Mouse (Mus musculus) lung, embryonic 14.5 days (tissue): ENCODE measurements at regions not wholly inside any gene's neighbourhood (a gene's known extent, or its start where the extent isn't known, plus 50 kb on each side); places are given as distances from the start of the nearest gene placed in this dataset.

Experiments used
- ATAC-seq: fragments of 200-750 bp; cut with Nextera tagmentation; 2 replicates; pipeline ENCODE4 v1.8.0; 2017; ENCODE audit warnings: mild to moderate bottlenecking, moderate TSS enrichment, moderate library complexity; ENCODE audit not compliant: insufficient read depth
- DNase-seq: peaks from one replicate; pipeline ENCODE4 v3.0.0-alpha.2; 2015
- H3K27ac ChIP-seq: fragments of 300-500 bp; sonication (generic); 2 replicates; pipeline ENCODE4 v1.5.1; 2014; ENCODE audit warnings: low read depth, mild to moderate bottlenecking, moderate library complexity
- H3K27me3 ChIP-seq: fragments of 300-500 bp; sonication (generic); 2 replicates; pipeline ENCODE4 v1.6.1; 2014; ENCODE audit warnings: low read length, control low read depth; ENCODE audit not compliant: insufficient read depth
- H3K36me3 ChIP-seq: fragments of 300-500 bp; sonication (generic); 2 replicates; pipeline ENCODE4 v1.6.1; 2014; ENCODE audit warnings: control low read depth; ENCODE audit not compliant: insufficient read depth
- H3K4me1 ChIP-seq: fragments of 300-500 bp; sonication (generic); 2 replicates; pipeline ENCODE4 v1.6.1; 2014; ENCODE audit warnings: antibody characterized with exemption, control low read depth; ENCODE audit not compliant: insufficient read depth
- H3K4me2 ChIP-seq: fragments of 300-500 bp; sonication (generic); 2 replicates; pipeline ENCODE4 v1.6.1; 2014; ENCODE audit warnings: mild to moderate bottlenecking
- H3K4me3 ChIP-seq: fragments of 300-500 bp; sonication (generic); 2 replicates; pipeline ENCODE4 v1.5.1; 2014; ENCODE audit warnings: low read depth, low read length
- H3K9ac ChIP-seq: fragments of 300-500 bp; sonication (generic); 2 replicates; pipeline ENCODE4 v1.6.1; 2014
- H3K9me3 ChIP-seq: fragments of 300-500 bp; sonication (generic); 2 replicates; pipeline ENCODE4 v1.6.1; 2016; ENCODE audit warnings: low read depth, low read length, control low read depth
- CTCF ChIP-seq: IDR thresholded peaks from 2 replicates; pipeline ENCODE4 v1.5.1; 2016; ENCODE audit warnings: antibody characterized with exemption, low read depth
- WGBS: fragments of 180-500 bp; shearing (Covaris S2); extraction: QIAGEN DNeasy Blood & Tissue Kit; methylation state at CpG from one replicate; pipeline ENCODE4 v1.1.7; 2014; 5-methylcytosine and 5-hydroxymethylcytosine counted together

DNA sequence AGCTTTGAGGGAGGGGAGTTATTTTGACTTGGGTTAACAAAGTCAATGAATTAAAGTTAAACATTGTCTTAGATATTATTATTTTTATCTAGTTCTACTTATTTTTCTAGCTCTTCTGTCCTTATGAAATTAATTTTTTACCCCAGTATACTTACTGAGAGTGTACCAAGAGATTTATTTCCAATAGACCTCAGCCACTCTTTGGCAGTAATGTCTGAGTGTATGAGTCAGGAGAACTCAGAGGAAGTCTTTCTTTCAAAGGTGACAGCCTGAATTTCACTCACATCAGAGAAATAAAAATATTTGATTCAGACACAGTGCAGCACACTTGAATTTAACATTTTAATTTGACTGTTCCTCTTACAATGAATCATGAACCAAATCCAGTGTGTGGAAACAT, 227.4 kb upstream of the Fam49a start:
- no peak for TF ChIP-seq CTCF
- Histone ChIP-seq H3K4me2 (no peak overlapping the region), H3K36me3 (no peaks in the 10 kb centered on the region), H3K27ac (no peak overlapping the region), H3K9ac (no peak overlapping the region), H3K4me1 (no peaks in the 10 kb centered on the region), H3K4me3 (no peak overlapping the region), H3K9me3 (no peaks in the 10 kb centered on the region), H3K27me3 (no peaks in the 10 kb centered on the region)
- DNase-seq: no peak
- no peak for ATAC-seq

DNA sequence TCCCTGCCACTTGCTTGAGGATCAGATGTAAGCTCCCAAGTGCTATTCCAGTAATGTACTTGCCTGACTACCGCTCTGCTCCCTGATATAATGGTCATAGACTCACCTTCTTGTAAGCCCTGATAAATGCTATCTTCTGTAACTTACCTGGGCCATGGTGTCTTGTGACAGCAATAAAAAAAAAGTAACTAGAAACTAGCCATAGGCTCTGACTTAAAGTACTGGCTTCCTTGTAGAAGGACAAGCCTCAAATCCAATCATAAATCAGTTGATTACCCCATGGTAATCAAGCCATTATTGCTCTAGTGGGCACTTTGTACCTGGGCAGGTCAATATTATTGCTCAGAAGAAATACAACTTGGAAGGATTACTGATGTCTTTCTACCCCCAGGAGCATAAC, 222.7 kb upstream of the Fam49a start:
- no peak overlapping the region for H3K4me2 ChIP-seq
- 82% methylated on average over 1 of the region's 1 CpGs for WGBS
- H3K9me3 ChIP-seq: no peaks in the 10 kb centered on the region
- ATAC-seq: no peak
- no peak for TF ChIP-seq CTCF
- no peaks in the 10 kb centered on the region for H3K4me1 ChIP-seq
- H3K27me3 ChIP-seq: no peaks in the 10 kb centered on the region
- H3K36me3 ChIP-seq: no peaks in the 10 kb centered on the region
- H3K4me3 ChIP-seq: no peak overlapping the region
- no peak for DNase-seq
- H3K27ac ChIP-seq: no peak overlapping the region
- no peak overlapping the region for H3K9ac ChIP-seq

DNA sequence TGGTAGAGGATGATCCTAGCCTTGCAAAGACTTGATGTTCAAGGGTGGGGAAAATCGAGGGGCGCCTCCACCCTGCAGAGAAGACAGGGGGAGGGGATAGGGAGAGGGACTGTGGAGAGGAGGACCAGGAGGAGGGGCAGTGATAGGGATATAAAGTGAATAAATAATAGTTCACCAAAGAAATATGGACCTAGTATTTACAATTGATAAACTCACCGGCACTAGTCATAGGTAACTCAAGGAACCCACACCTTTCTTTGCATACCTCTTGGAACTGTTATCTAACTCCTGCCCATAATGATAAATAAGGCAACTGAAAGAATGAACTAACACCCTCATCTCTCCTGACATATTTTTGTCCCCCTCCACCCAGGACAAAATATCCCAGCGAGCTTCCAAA, 199.7 kb upstream of the Fam49a start:
- Histone ChIP-seq H3K9me3 (no peaks in the 10 kb centered on the region), H3K4me3 (no peak overlapping the region), H3K36me3 (no peaks in the 10 kb centered on the region), H3K27me3 (no peaks in the 10 kb centered on the region), H3K4me2 (no peak overlapping the region), H3K9ac (no peak overlapping the region), H3K4me1 (no peaks in the 10 kb centered on the region), H3K27ac (no peak overlapping the region)
- ATAC-seq (no peak), DNase-seq (no peak)
- TF ChIP-seq CTCF: no peak
- WGBS: 60% methylated on average over 4 of the region's 4 CpGs

GRCm38 (mm10) chr12:12063910-12064309, 198.0 kb upstream of the Fam49a start:
- H3K4me2 ChIP-seq: no peak overlapping the region
- DNase-seq: no peak
- H3K9ac ChIP-seq: no peak overlapping the region
- H3K4me3 ChIP-seq: no peak overlapping the region
- H3K27ac ChIP-seq: no peak overlapping the region
- no peak for ATAC-seq
- no peak for TF ChIP-seq CTCF
- 62% methylated on average over 1 of the region's 1 CpGs for whole genome bisulfite sequencing
- H3K4me1 ChIP-seq: no peaks in the 10 kb centered on the region
- H3K9me3 ChIP-seq: no peaks in the 10 kb centered on the region
- H3K27me3 ChIP-seq: no peaks in the 10 kb centered on the region
- no peaks in the 10 kb centered on the region for H3K36me3 ChIP-seq

- TF ChIP-seq CTCF: no peak
- H3K4me1 ChIP-seq: no peaks in the 10 kb centered on the region
- H3K4me3 ChIP-seq: no peak overlapping the region
- no peaks in the 10 kb centered on the region for H3K27me3 ChIP-seq
- no peak for ATAC-seq
- no peak overlapping the region for H3K4me2 ChIP-seq
- H3K27ac ChIP-seq: no peak overlapping the region
- H3K9ac ChIP-seq: no peak overlapping the region
- no peak for DNase-seq
- 80% methylated on average over 4 of the region's 4 CpGs for WGBS
- H3K9me3 ChIP-seq: no peaks in the 10 kb centered on the region
- no peaks in the 10 kb centered on the region for H3K36me3 ChIP-seq
Measured at GRCm38 (mm10) chr12:12064395-12064794, 197.5 kb upstream of the Fam49a start.

DNA sequence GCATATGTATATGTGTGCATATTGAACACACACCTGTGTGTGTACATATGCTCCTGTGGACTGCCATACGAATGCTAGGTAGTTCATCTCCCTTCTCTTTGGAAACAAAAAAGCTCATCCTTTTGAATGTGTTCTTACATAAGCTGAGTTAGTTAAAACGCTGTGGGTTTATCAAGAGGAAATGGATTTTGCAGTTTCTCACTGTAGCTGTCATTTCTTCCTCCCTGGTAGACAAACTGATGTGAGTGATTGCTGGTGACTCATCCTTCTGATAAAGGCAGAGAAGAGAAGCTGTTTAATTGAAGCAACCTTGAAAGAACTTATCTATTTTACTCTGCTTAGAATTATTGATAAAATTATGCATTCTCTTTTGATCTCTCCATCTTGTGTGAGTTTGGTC, 173.6 kb upstream of the Fam49a start:
- TF ChIP-seq CTCF: no peak
- H3K4me3 ChIP-seq: no peak overlapping the region
- H3K4me1 ChIP-seq: no peaks in the 10 kb centered on the region
- H3K9ac ChIP-seq: no peak overlapping the region
- H3K27ac ChIP-seq: no peak overlapping the region
- no peak overlapping the region for H3K4me2 ChIP-seq
- H3K9me3 ChIP-seq: no peaks in the 10 kb centered on the region
- DNase-seq: no peak
- H3K27me3 ChIP-seq: no peaks in the 10 kb centered on the region
- ATAC-seq: no peak
- no peaks in the 10 kb centered on the region for H3K36me3 ChIP-seq
- WGBS: 57% methylated on average over 2 of the region's 2 CpGs
